Mouse (Mus musculus): Measurements from ENCODE around the gene Sdhaf2. TPM values are rescaled to one million over a fixed set of nuclear protein-coding genes. Genes with fewer than 3 reads are reported as not detected.

Sdhaf2 gene
- polyA plus RNA-seq, 1 experiment, result 65.1 TPM

DNA sequence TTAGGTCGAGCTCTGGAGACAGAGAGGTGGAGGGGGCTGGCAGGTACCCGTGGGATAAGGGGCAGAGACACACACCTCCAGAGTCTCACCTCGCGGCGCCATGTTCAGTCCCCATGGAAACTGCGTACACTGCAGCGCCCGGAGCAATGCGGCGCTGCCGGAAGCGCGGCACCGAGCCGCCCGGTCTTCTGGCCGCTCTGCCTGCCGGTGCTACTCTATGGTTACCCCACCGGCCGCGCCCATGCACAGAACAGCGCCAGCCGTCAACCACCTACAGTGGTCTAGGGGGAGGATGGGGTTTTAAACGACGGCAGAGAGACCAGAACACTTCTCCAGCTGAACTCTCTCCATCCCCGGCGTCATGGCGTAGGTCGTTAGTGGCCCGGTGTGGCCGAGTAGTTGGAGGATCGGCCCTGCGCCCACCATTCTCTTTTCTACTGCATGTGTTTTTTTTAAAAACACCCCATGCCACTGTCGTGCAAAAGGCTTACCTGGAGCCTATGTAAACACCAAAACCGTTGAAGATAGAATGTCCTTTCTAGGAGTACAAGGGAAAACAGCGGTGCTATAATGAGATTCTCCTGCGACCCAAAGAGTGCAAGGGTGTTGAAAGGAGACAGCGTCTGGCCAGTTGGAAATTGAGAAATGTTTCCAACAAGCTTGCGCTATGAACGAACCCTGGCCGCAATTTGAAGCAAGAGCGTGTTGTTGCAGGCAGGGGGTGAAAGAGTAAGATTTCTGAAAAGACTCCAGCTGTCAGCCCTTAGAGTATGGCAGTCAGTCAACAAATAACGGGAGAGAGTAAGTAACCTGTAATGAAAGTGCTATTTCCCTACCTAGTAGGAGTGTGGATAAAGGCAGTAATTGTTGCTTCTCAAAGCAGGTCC, 29.9 kb upstream of the Sdhaf2 start, which contains the start of gene Tmem216:
Tmem216 (minus strand) TSS at position 615 of the 887 bp plus-strand sequence.
- Histone ChIP-seq H3K27ac (ENCODE audit: insufficient read depth, low read length) (peak within 1 kb of the TSS; percentile 54), H3K4me3 (ENCODE audit: insufficient read depth, low read length) (peak within 1 kb of the TSS; percentile 53), H3K4me1 (ENCODE audit: control insufficient read depth, insufficient read depth, low read length) (no peaks in the 10 kb centered on the region; the same call in 1 of the 2 replicates)
- TF ChIP-seq CTCF (IDR thresholded peaks at IDR 0.05; ENCODE audit: extremely low read depth, insufficient read depth, low read length), result no peak
- TF ChIP-seq POLR2A (IDR thresholded peaks at IDR 0.05; ENCODE audit: extremely low read depth, insufficient read depth, low read length), result peak; percentile 49; the same call in 1 of the 2 replicates

DNA sequence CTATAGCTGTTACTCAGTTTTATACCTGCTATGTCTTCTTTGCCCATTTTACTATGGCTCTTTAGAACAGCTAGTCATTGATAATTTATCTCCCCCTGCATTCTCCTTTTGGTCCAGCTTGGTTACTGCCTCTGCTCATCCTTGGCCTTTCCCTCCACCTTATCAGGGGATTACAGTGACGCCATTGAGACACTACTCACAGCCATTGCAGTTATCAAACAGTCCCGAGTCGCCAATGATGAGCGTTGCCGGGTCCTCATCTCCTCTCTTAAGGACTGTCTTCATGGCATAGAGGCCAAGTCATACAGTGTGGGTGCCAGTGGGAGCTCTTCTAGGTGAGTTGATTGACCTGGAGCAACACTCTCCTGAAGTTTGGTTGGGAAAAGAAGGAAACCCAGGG, 13.5 kb upstream of the Sdhaf2 start:
- Histone ChIP-seq H3K4me1 (ENCODE audit: control insufficient read depth, insufficient read depth, low read length) (no peaks in the 10 kb centered on the region), H3K4me3 (ENCODE audit: insufficient read depth, low read length) (no peak overlapping the region), H3K27ac (ENCODE audit: insufficient read depth, low read length) (no peak overlapping the region)
- TF ChIP-seq POLR2A (IDR thresholded peaks at IDR 0.05; ENCODE audit: extremely low read depth, insufficient read depth, low read length), result no peak

- TF ChIP-seq POLR2A (IDR thresholded peaks at IDR 0.05; ENCODE audit: extremely low read depth, insufficient read depth, low read length) (no peak), CTCF (IDR thresholded peaks at IDR 0.05; ENCODE audit: extremely low read depth, insufficient read depth, low read length) (no peak)
- no peak overlapping the region for H3K27ac ChIP-seq (ENCODE audit: insufficient read depth, low read length)
- H3K4me3 ChIP-seq (ENCODE audit: insufficient read depth, low read length), result no peak overlapping the region
- H3K4me1 ChIP-seq (ENCODE audit: control insufficient read depth, insufficient read depth, low read length), result peaks cover 3% of the 10 kb centered on the region
Observed at GRCm38 (mm10) chr19:10530082-10530481, 4.1 kb upstream of the Sdhaf2 start.

GRCm38 (mm10) chr19:10525106-10525901, 638 bp downstream of the Sdhaf2 start, which contains the start of gene Cpsf7:
TSS of gene Cpsf7 (plus strand) at chr19:10525266.
- peaks cover 5% of the 10 kb centered on the region for H3K4me1 ChIP-seq (ENCODE audit: control insufficient read depth, insufficient read depth, low read length)
- TF ChIP-seq CTCF (IDR thresholded peaks at IDR 0.05; ENCODE audit: extremely low read depth, insufficient read depth, low read length), result no peak
- peak; percentile 66 for TF ChIP-seq POLR2A (IDR thresholded peaks at IDR 0.05; ENCODE audit: extremely low read depth, insufficient read depth, low read length)
- H3K27ac ChIP-seq (ENCODE audit: insufficient read depth, low read length), result peak within 1 kb of the TSS; percentile 100
- H3K4me3 ChIP-seq (ENCODE audit: insufficient read depth, low read length), result peak within 1 kb of the TSS; percentile 90

- Histone ChIP-seq H3K27ac (ENCODE audit: insufficient read depth, low read length) (peak overlapping the region; percentile 33), H3K4me1 (ENCODE audit: control insufficient read depth, insufficient read depth, low read length) (peaks cover 5% of the 10 kb centered on the region), H3K4me3 (ENCODE audit: insufficient read depth, low read length) (peak overlapping the region; percentile 90)
- TF ChIP-seq POLR2A (IDR thresholded peaks at IDR 0.05; ENCODE audit: extremely low read depth, insufficient read depth, low read length), result no peak
- TF ChIP-seq CTCF (IDR thresholded peaks at IDR 0.05; ENCODE audit: extremely low read depth, insufficient read depth, low read length), result no peak
Observed at GRCm38 (mm10) chr19:10524784-10525105, 1.2 kb downstream of the Sdhaf2 start.

DNA sequence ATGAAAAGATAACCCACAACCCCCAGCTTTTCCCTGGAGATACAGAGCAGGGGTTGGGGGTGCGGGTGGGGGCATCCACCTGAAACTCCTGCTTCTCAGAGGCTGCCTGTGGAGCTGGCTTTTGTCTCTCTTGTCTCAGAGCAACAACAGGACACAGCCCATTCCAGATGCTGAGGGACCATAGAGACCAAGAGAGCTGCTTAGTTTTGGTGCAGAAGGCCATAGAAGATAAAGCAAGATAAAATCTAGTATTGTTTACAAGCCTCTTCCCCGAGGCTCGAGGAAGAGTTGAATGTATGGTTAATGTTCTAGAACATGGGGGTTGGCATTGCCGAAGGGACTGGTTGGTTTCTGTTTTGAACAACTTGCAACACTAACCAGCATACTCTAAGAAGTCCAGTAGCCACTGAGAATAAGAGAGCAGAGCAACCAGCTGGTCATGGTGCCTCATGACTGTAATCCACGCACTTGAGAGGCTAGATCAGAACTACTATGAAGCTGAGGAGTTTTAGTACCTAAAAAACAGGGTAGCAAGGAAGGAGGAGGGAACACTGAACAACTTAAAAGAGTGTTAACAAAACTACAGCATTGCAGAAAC, 2.4 kb downstream of the Sdhaf2 start:
- H3K4me3 ChIP-seq (ENCODE audit: insufficient read depth, low read length), result no peak overlapping the region; the same call in 1 of the 2 replicates
- H3K4me1 ChIP-seq (ENCODE audit: control insufficient read depth, insufficient read depth, low read length), result peaks cover 5% of the 10 kb centered on the region
- H3K27ac ChIP-seq (ENCODE audit: insufficient read depth, low read length), result no peak overlapping the region
- no peak for TF ChIP-seq CTCF (IDR thresholded peaks at IDR 0.05; ENCODE audit: extremely low read depth, insufficient read depth, low read length)
- no peak for TF ChIP-seq POLR2A (IDR thresholded peaks at IDR 0.05; ENCODE audit: extremely low read depth, insufficient read depth, low read length)

DNA sequence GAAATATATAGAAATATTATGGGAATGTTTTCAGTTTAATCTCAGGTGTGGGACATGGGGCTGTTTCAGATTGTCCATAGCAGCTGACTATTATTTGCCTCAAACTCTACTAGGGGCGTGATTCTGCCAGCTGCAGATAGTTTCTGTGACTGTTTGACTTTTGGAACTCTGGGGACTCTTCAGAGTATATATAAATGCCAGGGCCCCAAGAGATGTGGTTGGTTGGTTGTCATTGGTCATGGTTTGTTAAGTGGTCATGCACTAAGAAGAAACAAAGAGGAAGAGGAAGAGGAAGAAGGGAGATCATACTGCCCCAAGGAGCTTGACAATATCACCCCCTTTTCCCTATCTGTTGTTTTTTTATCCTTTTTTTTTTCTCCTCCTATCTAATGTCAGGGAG, 4.0 kb downstream of the Sdhaf2 start:
- Histone ChIP-seq H3K4me3 (ENCODE audit: insufficient read depth, low read length) (no peak overlapping the region), H3K4me1 (ENCODE audit: control insufficient read depth, insufficient read depth, low read length) (peaks cover 5% of the 10 kb centered on the region), H3K27ac (ENCODE audit: insufficient read depth, low read length) (no peak overlapping the region)
- TF ChIP-seq CTCF (IDR thresholded peaks at IDR 0.05; ENCODE audit: extremely low read depth, insufficient read depth, low read length), result no peak

GRCm38 (mm10) chr19:10520355-10520754, 5.6 kb downstream of the Sdhaf2 start:
- Histone ChIP-seq H3K4me3 (ENCODE audit: insufficient read depth, low read length) (no peak overlapping the region), H3K27ac (ENCODE audit: insufficient read depth, low read length) (no peak overlapping the region), H3K4me1 (ENCODE audit: control insufficient read depth, insufficient read depth, low read length) (peaks cover 2% of the 10 kb centered on the region; the same call in 1 of the 2 replicates)
- TF ChIP-seq POLR2A (IDR thresholded peaks at IDR 0.05; ENCODE audit: extremely low read depth, insufficient read depth, low read length), result no peak
- no peak for TF ChIP-seq CTCF (IDR thresholded peaks at IDR 0.05; ENCODE audit: extremely low read depth, insufficient read depth, low read length)

- TF ChIP-seq POLR2A (IDR thresholded peaks at IDR 0.05; ENCODE audit: extremely low read depth, insufficient read depth, low read length), result no peak
- no peak for TF ChIP-seq CTCF (IDR thresholded peaks at IDR 0.05; ENCODE audit: extremely low read depth, insufficient read depth, low read length)
- Histone ChIP-seq H3K4me3 (ENCODE audit: insufficient read depth, low read length) (no peak overlapping the region), H3K4me1 (ENCODE audit: control insufficient read depth, insufficient read depth, low read length) (no peaks in the 10 kb centered on the region), H3K27ac (ENCODE audit: insufficient read depth, low read length) (no peak overlapping the region)
Observed at GRCm38 (mm10) chr19:10510759-10511330, 15.1 kb downstream of the Sdhaf2 start.
